Mouse (Mus musculus) erythroblast, embryonic 14.5 days (primary cell): ENCODE results near the gene Itpk1. TPM values are rescaled to one million over a fixed set of nuclear protein-coding genes. Genes with fewer than 3 reads are reported as not detected.

Experiments used
- H3K27me3 ChIP-seq: 2 replicates; pipeline ENCODE4 v1.6.1; 2012; ENCODE audit warnings: inconsistent platforms; ENCODE audit not compliant: control insufficient read depth
- H3K36me3 ChIP-seq: 2 replicates; pipeline ENCODE4 v1.6.1; 2012; ENCODE audit warnings: mild to moderate bottlenecking, inconsistent platforms; ENCODE audit not compliant: control insufficient read depth
- H3K4me1 ChIP-seq: 2 replicates; pipeline ENCODE4 v1.6.1; 2012; ENCODE audit warnings: inconsistent platforms; ENCODE audit not compliant: control insufficient read depth
- H3K4me3 ChIP-seq: replicated peaks from 2 replicates; pipeline ENCODE3; 2012; ENCODE audit warnings: moderate library complexity, mild to moderate bottlenecking, inconsistent platforms
- H3K9me3 ChIP-seq: 2 replicates; pipeline ENCODE4 v1.6.1; 2012; ENCODE audit warnings: low read length, inconsistent platforms, mixed read lengths; ENCODE audit not compliant: control insufficient read depth
- GATA1 ChIP-seq: IDR thresholded peaks from 2 replicates; pipeline ENCODE4 v1.6.1; 2012; ENCODE audit warnings: low read length, inconsistent platforms, mixed read lengths
- TAL1 ChIP-seq: IDR thresholded peaks from 3 replicates; pipeline ENCODE4 v1.6.1; 2012; ENCODE audit warnings: low read length, inconsistent platforms, mixed read lengths
- polyA plus RNA-seq: library from polyadenylated mRNA; stranded (reverse); fragments of >175 nt; gene quantifications from 2 replicates; pipeline ENCODE4 v1.2.3, GENCODE M21; 2012

The Itpk1 gene
- polyA plus RNA-seq, 1 experiment: 0.24 TPM

GRCm38 (mm10) chr12:102590711-102591360 lies 113.9 kb downstream of the Itpk1 start:
- Histone ChIP-seq H3K36me3 (no peaks in the 10 kb centered on the region; the same call in 1 of the 2 replicates), H3K27me3 (no peaks in the 10 kb centered on the region), H3K9me3 (no peaks in the 10 kb centered on the region), H3K4me3 (no peak overlapping the region), H3K4me1 (no peaks in the 10 kb centered on the region)
- TF ChIP-seq TAL1 (no peak), GATA1 (no peak)

GRCm38 (mm10) chr12:102587106-102587505 lies 117.6 kb downstream of the Itpk1 start:
- Histone ChIP-seq H3K27me3 (no peaks in the 10 kb centered on the region), H3K4me3 (no peak overlapping the region), H3K36me3 (no peaks in the 10 kb centered on the region; the same call in 1 of the 2 replicates), H3K9me3 (no peaks in the 10 kb centered on the region), H3K4me1 (no peaks in the 10 kb centered on the region)
- no peak for TF ChIP-seq TAL1
- TF ChIP-seq GATA1: no peak

DNA sequence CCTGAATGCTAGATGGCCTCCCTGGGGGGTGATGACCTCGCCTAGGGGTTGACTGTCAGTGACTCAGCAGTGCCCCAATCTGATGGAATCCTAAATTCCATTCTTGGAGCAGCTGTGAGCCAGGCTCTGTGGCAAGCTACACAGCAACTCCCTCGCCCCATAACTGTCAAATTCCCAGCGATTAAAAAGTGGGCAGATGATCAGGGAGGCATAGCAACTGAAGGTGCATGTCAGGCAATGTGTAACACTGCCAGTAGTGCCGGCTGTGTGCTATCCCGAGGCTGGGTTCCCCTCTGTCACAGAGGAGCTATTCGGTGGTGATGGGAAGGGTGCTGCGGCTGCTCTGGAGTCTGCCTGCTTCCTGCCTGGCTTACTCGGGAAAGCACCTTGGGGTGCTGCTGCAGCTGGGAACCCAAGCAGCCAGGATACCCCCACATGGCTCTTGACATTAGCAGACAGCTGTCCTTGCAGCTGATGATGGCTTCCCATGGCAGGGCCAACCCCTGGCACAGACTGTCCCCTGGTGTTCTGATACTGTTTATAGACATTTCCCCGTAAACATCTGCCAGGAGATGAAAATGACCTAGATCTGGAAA lies 118.3 kb downstream of the Itpk1 start:
- Histone ChIP-seq H3K27me3 (no peaks in the 10 kb centered on the region), H3K36me3 (no peaks in the 10 kb centered on the region; the same call in 1 of the 2 replicates), H3K9me3 (no peaks in the 10 kb centered on the region), H3K4me3 (no peak overlapping the region), H3K4me1 (no peaks in the 10 kb centered on the region)
- TF ChIP-seq GATA1 (no peak), TAL1 (no peak)

GRCm38 (mm10) chr12:102585390-102585789 lies 119.3 kb downstream of the Itpk1 start:
- TF ChIP-seq GATA1: no peak
- Histone ChIP-seq H3K27me3 (no peaks in the 10 kb centered on the region), H3K4me3 (no peak overlapping the region), H3K36me3 (no peaks in the 10 kb centered on the region; the same call in 1 of the 2 replicates), H3K4me1 (no peaks in the 10 kb centered on the region), H3K9me3 (no peaks in the 10 kb centered on the region)

GRCm38 (mm10) chr12:102582441-102582840 lies 122.3 kb downstream of the Itpk1 start:
- Histone ChIP-seq H3K4me3 (no peak overlapping the region), H3K9me3 (no peaks in the 10 kb centered on the region), H3K36me3 (peaks cover under 1% of the 10 kb centered on the region; the same call in 1 of the 2 replicates), H3K27me3 (no peaks in the 10 kb centered on the region), H3K4me1 (no peaks in the 10 kb centered on the region)
- no peak for TF ChIP-seq TAL1
- TF ChIP-seq GATA1: no peak

DNA sequence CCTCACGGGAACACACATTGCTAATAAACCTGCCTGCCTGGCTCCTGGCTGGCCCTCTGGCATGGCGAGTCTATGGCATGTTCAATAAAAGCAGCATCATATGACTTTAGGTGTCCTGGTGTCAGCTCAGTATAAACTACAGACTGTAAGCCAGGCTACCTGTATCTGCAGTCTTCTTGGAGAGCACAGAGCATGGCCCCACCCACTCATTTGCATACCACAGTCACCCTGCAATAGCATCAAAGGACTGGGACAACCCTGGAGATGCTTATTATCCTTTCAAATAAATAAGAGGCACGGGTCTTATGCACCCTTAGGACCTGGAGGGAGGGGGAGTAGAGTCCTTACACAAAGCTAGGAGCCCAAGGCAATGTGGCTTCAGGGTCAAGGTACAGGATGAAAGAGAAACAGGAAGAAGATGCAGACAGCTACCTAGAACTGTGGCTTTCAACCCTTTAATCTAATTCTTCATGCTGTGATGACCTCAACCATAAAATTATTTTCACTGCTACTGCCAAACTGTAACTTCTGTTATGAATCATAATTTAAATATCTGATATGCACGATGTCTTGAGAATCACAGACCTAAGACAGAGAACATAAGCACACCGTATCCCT lies 123.0 kb downstream of the Itpk1 start:
- no peak for TF ChIP-seq TAL1
- no peak for TF ChIP-seq GATA1
- no peak overlapping the region for H3K4me3 ChIP-seq
- H3K4me1 ChIP-seq: no peaks in the 10 kb centered on the region
- peaks cover 2% of the 10 kb centered on the region; the same call in 1 of the 2 replicates for H3K36me3 ChIP-seq
- H3K27me3 ChIP-seq: no peaks in the 10 kb centered on the region
- H3K9me3 ChIP-seq: no peaks in the 10 kb centered on the region

DNA sequence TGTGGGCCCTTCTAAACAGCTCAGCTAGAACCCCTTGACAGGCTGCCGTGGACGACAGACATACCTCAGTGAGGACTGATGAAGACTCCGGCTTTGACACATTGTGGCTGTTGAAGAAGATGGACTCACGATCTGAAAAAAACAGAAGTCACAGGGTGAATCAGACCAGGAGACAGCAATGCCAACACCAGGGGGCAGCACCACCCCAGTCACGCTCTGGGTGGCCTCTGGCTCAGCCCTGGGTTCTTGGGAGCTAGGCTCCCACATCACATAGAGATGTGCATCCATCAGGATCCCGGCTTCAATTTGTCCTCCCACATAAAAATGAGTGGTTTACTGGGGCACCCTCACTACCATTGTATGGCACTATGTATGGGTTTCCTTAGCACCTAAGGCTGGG lies 125.7 kb downstream of the Itpk1 start:
- no peak for TF ChIP-seq GATA1
- no peak for TF ChIP-seq TAL1
- Histone ChIP-seq H3K36me3 (peaks cover 2% of the 10 kb centered on the region; the same call in 1 of the 2 replicates), H3K9me3 (no peaks in the 10 kb centered on the region), H3K4me1 (no peaks in the 10 kb centered on the region), H3K4me3 (no peak overlapping the region), H3K27me3 (no peaks in the 10 kb centered on the region)

- H3K27me3 ChIP-seq: no peaks in the 10 kb centered on the region
- H3K9me3 ChIP-seq: no peaks in the 10 kb centered on the region
- no peak overlapping the region for H3K4me3 ChIP-seq
- peaks cover 6% of the 10 kb centered on the region for H3K36me3 ChIP-seq
- H3K4me1 ChIP-seq: peaks cover 9% of the 10 kb centered on the region
- TF ChIP-seq GATA1 (no peak), TAL1 (no peak)
Observed at GRCm38 (mm10) chr12:102576659-102577398, 127.9 kb downstream of the Itpk1 start.
